Mouse (Mus musculus) c-Kit-negative CD71-positive TER-119-positive erythroid progenitor cells, embryonic 14.5 days (primary cell): ENCODE data around the gene Sptlc3.

Experiments
- DNase-seq: peaks from one replicate; pipeline ENCODE4 v3.0.0-alpha.2; 2013; ENCODE audit warnings: low read depth, low spot score

Sptlc3 gene

DNA sequence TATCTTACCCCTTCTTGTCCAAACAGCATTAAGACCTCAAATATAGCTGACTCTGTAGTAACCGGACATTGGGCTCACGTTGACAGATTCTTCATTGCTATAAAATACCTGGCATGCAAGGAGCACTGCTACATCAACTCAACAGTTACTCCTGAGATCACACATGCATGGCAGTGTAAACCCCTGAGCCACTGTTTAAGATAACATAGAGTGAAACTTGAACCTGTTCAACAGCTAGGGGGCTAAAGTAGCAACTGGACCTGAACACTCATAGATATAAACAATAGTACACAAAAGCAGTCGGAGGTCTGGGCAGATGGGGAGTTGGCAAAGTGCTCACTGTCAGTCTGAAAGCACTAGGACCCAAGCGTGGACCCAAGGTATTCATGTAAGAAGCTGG lies 140.8 kb downstream of the Sptlc3 start:
- no peak for DNase-seq

DNA sequence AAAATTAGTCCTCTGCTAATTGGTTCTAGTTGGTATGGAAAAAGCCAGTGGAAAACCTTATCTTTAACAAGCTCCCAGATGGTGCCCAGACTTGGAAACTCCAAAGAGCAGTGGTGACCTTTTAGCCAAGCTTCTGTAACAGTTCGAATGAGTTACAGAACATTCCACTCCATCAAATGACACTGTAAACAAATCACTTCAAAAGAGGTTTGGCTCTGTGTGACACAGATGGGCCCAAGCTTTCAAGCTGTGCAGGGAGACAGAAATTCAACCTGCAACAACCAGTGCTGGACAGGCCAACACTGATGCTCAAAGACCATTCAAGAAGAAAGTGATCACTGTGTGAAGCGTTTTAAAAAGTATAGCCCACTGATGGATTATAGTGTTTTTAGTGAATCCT lies 144.1 kb downstream of the Sptlc3 start:
- DNase-seq = no peak

DNA sequence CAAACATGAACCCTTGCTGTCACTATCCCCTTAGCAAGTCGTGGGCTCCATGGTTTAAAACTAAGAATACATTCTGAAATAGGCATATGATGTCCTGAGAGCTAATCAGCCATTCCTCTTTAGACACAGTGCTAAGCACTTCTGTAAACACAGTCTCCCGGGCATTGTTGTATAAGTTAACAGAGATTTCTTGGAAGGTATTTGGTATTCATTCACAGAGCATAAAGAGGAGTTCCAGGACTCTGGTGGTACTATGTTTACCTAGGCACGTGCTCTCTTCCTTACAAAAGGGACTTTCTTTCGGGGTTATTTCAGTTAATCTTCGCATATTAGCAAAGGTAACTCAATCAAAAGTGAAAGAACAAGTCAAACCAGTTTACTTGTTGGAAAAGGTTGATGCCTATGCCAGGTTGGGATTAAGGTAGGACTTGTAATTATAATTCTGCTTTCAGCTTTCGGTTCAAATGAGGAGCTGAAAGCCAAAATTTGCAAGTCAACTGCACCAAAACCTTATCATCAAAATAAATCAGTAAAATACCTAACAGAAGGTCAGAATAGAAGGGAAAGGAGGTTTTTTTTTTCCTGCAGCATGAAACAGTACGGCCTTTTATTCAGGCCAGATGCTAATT lies 148.2 kb downstream of the Sptlc3 start:
- no peak for DNase-seq

DNA sequence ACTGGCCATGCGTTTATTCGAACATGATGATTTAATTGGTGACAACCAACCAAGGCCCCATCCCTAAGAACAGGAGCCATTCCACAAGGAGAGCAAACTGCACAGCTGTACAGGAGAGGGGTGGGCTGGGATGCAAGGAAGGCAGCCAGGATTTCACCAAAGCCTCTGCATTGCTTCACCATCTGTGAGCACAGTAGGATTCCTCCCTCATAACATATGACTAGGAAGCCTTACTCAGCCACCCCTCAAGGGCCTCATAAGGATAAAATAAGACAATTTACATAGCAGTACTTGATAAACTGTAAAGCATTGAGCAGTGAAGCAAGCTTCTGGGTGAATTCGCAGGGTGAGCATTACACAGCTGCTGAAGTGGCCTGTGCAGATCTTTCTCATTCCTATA lies 155.8 kb downstream of the Sptlc3 start:
- DNase-seq = no peak

DNA sequence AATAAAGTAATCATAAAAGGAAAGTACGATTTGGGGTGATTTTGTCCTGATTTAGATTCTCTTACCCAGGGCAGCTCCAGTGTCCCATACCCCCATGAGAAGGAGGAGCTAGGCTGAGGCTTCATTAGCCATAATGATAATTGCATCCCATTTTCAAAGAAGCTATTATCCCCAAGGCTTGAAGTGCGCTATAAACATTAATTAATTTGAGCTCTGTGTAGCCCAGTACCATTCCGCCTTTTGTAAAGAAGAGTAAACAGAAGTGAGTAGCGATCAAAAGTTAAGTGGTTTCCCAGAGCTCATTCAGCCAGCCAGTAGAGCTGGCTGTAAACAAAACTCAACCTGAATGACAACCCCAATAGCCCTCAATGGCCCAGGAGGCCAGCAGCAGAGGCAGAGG lies 163.0 kb downstream of the Sptlc3 start:
- no peak for DNase-seq

DNA sequence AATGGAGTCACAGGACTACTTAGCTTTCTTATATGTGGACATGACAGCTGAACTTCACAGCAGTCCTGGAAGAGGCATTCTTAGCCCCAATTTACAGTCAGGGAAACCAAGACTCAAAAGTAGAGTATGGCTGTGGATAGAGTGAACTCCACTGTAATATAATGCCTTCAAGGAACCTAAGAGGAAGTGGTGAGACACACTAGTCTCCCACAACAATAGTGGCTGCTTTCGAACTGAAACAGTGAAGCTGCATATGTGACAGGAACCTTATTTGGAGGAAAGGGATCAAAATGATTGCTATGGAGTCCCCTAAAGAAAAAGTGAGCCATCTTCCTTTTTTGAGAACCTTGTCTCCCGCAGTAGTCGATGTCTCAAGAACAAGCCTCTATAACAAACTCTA lies 178.1 kb downstream of the Sptlc3 start:
- DNase-seq = no peak

DNA sequence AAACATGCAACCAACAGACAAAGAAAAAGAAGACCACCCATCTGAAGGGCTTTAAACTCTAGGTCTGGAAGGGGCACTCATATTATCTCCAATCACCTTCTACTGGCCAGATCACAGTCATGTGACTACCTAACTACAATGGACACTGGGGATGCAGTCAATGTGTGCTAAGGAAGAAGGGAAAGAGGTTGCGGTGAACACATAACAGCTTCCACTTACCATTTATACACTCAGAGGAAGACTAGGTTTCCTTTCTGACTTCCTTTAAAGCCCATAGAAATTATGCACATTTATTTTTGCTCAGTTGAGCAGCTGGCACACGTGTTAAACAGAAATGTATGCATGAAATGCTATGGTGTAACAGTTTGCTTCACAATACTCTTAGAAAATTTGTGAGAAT lies 178.7 kb downstream of the Sptlc3 start:
- DNase-seq = no peak

DNA sequence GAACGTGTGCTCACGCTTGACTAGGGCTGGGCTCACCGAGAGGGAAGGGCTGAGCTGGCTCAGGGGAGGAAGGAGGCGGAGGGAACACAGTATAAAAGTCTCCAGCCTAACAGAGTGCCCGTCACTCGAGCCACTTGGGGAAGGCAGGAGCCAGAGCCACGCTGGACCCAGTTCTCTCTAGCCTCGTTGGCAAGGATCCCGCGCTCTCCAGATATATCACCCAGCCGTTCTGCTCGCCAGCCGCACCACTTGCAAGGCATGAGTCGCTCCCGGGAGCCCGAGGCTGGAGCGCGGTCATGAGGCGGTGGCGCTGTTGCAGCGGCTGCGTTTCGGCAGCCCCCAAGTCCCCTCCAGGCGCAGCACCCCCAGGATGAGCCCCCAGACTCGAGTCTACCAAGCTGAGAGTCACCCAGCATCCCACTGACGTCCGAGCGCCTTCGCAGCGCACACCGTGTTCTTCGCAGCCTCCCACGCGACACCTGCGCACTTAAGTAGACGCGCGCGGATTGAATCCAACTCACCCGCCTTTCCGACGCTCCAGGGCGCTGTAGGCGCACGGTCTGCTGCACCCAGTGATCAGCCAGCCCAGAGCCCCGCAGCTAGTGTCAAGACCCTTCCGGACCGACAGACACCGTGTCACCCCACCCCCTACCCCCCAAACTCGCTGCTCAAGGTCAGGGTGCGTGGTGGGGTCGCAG lies 183.5 kb downstream of the Sptlc3 start:
- DNase-seq = no peak

DNA sequence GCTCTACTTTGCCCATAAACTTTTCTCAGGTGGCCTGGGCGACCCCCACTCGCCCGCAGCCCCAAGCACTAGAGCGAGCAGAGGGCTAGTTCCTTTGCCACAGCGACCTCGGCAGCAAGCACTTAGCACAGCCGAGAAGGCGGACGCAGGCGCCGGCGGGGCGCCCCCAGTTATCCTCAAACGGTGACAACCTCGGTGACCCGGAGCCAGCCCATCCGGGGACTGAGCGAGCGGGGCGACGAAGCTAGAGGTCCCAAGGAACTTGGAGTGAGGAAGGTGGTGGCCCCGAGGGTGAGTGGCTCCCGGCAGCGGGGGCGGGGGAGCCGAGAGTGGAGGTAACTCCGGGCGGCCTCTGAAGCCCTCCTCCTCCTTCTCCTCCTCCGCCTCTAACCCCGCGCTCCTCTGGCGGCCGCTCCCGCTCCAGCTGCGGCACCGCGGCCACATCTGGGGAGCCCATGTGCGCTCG lies 184.1 kb downstream of the Sptlc3 start, which contains the start of gene Ism1:
TSS of gene Ism1 (plus strand) at position 370 of the 466 bp plus-strand sequence.
- DNase-seq = no peak

DNA sequence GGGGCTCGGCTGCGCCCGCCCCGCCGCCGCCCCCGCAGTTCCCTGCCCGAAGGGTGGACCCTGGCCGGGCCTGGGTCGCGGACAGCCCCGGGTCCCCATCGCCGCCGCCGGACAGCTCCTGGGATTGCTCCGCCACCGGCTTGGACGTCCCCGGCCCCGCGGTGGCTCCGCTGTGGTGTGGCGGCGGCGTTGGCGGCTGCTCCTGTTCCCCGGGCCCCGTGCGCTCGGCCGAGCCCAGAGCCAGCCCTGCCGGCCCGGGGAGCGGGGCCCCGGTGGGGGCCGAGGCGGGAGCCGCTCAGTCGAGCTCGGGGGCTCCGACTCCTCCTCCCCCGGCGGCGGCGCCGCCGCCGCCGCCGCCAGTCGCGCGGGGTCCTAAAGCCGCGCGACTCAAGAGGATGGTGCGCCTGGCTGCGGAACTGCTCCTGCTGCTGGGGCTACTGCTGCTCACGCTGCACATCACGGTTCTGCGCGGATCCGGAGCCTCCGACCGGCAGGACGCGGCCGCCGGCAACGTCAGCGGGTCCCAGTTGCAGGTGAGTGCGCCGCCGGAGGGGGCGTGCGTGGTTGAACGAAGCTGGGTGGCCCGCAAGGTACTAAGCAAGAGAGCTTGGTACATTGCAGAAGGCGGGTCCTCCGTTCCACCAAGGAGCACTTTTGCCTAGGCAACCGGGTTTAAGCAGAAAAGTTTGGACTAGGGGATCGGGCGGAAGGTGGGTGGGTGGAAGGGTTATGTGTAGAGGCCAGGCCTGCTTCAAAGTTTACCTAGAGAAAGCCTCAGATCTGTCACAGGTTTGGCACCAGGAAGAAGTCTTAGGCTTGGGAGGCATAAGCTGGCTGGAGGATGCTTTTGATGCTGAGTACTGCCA lies 184.8 kb downstream of the Sptlc3 start:
- DNase-seq = no peak

DNA sequence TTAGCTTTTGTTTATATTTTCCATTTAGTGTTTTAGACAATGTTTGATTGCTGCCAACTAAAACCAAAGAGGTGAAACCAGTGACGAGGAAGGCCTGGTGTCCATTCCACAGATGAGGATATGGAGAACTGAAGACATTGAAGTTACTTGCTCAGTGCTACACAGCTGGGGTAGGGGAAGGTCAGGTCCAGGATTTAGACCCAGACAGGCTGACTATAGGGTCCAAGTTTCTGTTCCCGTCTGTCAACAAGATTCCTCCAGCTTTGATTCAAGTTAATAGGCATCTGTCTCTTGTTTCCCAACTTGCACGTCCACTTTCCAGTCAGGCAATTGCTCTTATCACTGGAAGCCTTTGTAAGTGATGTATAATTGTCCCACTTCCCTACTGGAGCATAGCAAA lies 188.8 kb downstream of the Sptlc3 start:
- no peak for DNase-seq
